Mouse (Mus musculus): ENCODE data around the gene Trim45.

Trim45 gene

GRCm38 (mm10) chr3:100921825-100922505 is at the start of gene Trim45:
Gene Trim45, plus strand, starts transcription at chr3:100922202.
- DNase-seq (ENCODE audit: low read depth, low spot score) = peak; percentile 99

DNA sequence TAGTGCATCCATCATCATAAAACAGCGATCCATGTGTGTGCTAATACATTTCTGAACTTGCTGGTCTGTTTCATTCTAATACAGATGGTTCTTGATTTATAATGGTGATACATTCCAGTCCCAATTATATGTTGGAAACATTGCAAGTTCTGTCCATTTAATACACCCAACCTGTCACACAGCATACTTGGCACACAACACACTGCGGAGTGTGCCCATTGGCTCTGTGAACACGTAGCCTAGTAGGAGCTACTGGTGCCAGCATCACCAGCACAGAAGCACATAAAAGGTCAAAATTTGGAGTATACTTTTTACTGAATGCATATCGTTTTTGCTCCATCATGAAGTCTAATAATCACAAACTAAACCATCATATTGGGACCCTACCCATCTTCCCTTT is 44.9 kb upstream of the Trim45 start:
- DNase-seq (ENCODE audit: low read depth, low spot score) = no peak

GRCm38 (mm10) chr3:100881403-100881802 is 40.6 kb upstream of the Trim45 start:
- DNase-seq (ENCODE audit: low read depth, low spot score) = no peak

- no peak for DNase-seq (ENCODE audit: low read depth, low spot score)
Measured at GRCm38 (mm10) chr3:100881843-100882634, 40.0 kb upstream of the Trim45 start.

DNA sequence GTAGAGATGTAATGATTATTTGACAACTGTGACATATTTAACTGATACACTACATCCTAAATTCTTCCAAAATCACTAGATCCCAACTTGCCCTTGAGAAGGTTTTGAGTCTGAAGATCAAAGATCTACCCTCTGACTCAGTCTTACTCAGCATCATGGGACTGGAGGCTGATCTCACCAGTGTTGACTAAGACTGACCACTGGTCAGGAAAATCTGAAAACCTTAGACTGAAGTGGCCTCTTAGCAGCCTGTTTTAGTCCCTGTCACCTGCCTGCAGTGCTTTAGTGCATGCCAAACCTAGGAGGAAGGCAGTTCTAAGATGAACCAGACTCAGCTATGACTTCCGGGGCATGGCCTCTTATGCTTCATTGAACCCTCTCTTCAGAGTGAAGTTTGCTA is 32.8 kb upstream of the Trim45 start:
- no peak for DNase-seq (ENCODE audit: low read depth, low spot score)

GRCm38 (mm10) chr3:100890406-100890805 is 31.6 kb upstream of the Trim45 start:
- DNase-seq (ENCODE audit: low read depth, low spot score) = no peak

DNA sequence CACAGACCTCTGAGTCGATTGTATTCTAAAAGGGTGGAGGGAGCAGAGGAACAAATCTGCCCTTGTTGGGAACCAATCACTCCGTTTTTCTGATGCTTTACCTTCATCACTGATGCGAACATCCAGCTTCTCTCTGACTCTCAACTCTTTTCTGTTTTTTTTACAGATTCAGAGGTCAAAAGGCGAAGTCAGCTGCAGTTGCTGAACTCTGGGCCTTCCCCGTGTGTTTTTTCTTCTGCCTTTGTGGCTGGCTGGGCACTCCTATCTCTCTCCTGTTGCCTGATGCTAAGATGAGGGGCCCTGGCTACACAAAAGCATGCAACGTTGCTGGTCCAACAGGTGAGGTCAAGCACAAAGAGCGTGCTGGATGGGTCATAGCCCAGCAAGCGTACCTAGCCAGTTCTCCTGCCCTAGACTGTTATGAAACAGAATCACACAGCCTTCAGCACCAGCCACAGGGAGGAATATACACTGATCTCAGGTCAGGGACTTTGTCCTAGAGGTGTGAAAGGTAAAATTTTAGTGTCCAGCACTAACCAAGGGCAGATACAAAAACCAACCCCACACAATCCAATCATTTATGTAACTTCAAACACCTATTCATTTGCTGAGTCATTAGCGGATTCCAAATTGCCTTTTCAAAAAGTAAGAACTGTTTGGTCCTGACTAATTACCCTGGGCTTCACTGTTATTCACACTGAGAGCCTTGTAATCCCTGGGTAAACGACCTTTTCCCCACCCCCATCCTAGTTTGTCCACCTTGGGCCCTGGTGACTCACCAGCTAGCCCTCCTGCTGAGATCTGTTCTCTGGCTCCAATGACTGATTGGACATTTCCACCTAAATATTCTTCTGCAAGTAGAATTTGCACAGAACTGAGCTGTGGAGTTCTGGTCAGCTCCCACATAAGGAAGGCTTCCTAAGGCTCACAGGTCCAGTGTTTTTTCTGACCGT is 29.3 kb upstream of the Trim45 start:
- DNase-seq (ENCODE audit: low read depth, low spot score) = no peak

DNA sequence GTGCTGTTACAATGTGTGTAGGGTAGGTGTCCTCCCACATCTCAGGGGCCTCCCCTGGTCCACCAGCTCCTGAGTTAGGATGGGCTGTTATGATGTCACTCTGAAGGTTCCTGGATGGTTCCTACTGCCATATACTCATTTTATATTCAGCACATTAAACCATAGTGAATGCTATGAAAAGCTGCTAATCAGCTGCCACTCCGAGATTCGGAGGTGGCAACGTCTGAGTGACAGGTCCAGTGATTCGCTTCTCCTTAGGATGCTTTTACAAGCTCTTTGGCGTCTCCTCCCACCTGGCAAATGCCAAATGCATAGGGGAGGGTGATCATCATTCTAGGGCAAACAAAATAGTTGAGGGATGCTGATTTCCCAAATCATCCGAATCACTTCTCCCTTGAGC is 26.5 kb upstream of the Trim45 start:
- no peak for DNase-seq (ENCODE audit: low read depth, low spot score)

DNA sequence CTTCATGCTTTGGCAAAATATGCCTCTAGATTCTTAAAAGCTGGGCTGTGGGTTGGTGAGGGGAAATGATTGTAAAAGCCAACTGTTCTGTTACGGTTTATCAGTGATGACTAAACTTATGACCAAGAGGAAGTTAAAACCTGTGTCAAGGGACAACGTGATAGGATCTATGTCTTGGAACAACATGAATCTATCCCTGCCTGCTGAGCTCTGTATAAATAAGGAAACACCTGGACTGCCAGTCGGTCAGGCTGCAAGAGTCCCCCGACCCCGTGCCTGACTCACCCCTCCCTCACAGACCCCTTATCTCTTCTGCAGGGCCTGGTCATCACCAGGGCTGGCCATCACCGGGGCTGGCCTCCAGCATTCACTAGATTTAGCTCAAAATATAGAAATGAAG is 15.9 kb upstream of the Trim45 start:
- DNase-seq (ENCODE audit: low read depth, low spot score) = no peak

DNA sequence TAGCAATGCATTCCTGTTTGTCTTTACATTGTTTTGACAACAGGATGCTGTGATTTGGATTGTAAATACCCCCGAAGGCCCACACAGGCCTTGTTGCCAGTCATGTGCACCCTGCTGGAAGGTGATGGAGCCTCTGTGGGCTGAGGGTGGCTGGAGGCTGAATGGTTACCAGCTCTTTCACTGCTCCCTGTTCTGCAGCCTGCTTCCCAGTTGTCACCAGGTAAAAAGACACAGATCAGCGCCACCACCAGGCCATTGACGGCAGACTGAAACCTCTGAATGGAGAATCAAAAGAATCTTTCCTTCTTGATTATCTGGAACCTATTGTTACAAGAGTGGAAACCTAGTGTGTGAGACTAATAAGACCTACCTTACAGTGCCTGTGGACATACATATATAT is 15.1 kb upstream of the Trim45 start:
- DNase-seq (ENCODE audit: low read depth, low spot score) = no peak

GRCm38 (mm10) chr3:100908594-100908993 is 13.4 kb upstream of the Trim45 start:
- DNase-seq (ENCODE audit: low read depth, low spot score) = no peak

- no peak for DNase-seq (ENCODE audit: low read depth, low spot score)
Measured at GRCm38 (mm10) chr3:100910621-100911020, 11.4 kb upstream of the Trim45 start.

GRCm38 (mm10) chr3:100911026-100911425 is 11.0 kb upstream of the Trim45 start:
- DNase-seq (ENCODE audit: low read depth, low spot score) = no peak

GRCm38 (mm10) chr3:100911498-100912213 is 10.3 kb upstream of the Trim45 start:
- DNase-seq (ENCODE audit: low read depth, low spot score) = no peak

DNA sequence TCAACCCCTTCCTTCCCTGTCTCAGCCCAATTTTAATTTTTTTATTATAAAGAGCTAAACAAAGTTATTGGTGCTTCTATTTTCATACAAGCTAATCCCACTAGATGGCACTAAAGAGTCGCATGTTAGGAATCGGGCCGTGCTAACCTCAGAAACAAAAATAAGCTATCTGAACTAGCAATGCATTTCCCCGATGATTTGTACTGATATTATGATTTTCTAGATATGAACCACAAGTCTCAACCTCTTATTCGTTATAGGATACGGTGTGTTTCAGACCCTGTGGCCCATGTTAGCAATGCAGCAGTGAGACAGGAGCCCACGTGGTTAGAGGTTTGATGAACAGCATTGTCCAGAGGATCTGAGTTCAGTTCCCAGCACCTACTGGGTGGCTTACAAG is 5.2 kb upstream of the Trim45 start:
- DNase-seq (ENCODE audit: low read depth, low spot score) = no peak

DNA sequence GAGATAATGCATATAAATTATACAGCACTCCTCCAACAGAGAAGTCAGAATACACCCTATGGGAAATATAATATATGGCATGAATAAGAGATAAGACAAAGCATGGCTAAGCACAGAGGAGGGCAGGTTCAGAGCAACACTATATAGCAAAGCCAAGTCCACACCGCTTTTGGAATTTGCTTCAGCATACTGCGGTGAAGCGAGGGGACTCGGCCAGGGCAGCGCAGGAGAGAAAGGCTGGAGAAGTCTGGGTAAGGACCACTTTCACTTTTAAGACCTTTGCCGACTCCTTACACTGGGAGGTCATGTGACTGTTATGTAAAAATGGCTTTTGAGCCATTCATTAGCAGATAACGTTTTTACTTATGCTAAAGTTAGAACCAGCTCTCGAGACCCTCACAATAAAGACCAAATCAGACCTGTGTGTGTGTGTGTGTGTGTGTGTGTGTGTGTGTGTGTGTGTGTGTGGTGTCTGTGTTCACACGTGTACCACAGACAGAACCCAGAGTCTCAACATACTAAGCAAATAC is 1.3 kb upstream of the Trim45 start:
- DNase-seq (ENCODE audit: low read depth, low spot score) = no peak

DNA sequence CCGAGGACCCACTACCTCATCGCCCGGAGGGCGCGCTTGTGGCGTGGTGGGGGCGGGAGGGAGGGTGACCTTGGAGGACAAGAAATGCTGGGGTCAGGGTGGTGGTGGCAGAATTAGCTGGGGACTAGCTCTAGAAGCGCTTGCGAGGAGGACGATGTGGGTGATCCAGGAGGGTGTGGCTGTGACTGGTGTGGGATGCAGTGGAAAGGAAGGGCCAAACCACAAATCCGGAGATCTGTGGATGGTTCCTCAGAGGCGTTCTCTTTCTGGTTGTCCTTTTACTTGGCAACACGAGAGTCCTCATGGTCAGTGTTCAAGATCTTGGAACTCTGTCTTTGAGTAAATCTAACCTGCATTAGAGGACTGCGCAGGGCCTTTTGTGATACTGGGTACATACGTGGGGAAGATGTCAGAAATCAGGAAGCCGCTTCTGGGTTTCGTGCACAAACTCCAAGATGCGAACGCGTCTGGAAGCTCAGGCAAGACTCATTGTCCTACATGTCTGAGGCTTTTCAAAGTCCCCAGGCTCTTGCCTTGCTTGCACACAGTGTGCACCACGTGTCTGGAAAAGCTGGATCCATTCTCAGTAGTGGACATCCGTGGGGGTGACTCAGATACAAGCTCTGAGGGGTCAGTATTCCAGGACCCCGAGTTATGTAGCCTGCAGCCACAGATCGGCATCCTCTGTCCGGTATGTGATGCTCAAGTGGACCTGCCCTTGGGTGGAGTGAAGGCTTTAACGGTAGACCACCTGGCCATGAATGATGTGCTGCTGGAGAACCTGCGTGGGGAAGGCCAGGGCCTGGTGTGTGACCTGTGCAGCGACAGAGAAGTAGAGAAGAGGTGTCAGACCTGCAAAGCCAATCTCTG is 739 bp downstream of the Trim45 start:
- no peak for DNase-seq (ENCODE audit: low read depth, low spot score)

DNA sequence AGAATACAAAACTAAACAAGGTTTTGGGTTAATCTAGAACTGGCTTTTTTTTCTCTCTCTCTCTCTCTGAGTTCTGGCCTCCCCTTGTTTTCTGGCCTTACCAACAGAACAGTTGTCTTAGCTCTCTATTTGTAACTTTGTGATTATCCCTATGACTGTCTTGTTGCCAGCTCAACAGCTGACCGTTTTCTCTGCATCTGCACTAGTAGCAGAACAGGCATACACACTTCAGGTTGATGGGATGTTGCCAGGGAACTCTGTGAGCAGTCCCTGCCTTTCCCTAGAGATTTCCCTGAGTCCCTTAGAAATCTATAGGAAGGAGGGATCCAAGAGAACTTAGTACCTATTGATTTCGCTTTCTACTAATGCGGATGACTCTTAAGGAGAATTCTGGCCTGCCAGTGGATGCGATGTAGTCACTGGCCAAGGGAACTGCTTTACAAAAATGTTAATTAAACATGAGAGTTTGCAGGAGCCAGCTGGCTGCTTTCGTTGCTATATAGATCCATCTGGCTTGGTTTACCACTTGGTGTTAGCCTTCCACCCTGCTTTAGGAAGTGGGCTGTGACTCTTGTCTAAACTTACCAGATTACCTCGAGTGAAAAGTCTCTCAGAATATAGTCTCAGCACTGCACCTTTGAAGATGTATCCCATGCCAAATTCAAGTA is 2.2 kb downstream of the Trim45 start:
- no peak for DNase-seq (ENCODE audit: low read depth, low spot score)

- no peak for DNase-seq (ENCODE audit: low read depth, low spot score)
Measured at GRCm38 (mm10) chr3:100925176-100925575, 3.2 kb downstream of the Trim45 start.

Data from skeletal muscle tissue, adult 2 months (tissue).